Mouse (Mus musculus): Measurements from ENCODE around the gene Olfr523.
"Not testable (repeated sequence)": the region's sequence is repeated elsewhere in the genome, so short reads cannot be mapped to it uniquely, and the experiment has no call there.

- not testable (repeated sequence) for TF ChIP-seq CTCF (IDR thresholded peaks at IDR 0.05; ENCODE audit: low read depth, low read length); POLR2A (IDR thresholded peaks at IDR 0.05; ENCODE audit: borderline replicate concordance, low read depth, low read length)
These were observed 39.0 kb upstream of the Olfr523 start for GRCm38 (mm10) chr7:140134033-140134432.
